Mouse (Mus musculus) CH12.LX (cell line): ENCODE measurements around the gene Gpm6a.

Source experiments
- CTCF ChIP-seq, 2 experiments: IDR thresholded peaks in 1 of 2; conservative IDR thresholded peaks in 1 of 2; 2 replicates each; pipeline ENCODE4 v1.5.1; 2011 to 2012; ENCODE audit warnings: low read depth in 2 of 2, low read length in 2 of 2, improper control_type of control experiment in 1 of 2, inconsistent platforms in 1 of 2, mild to moderate bottlenecking in 1 of 2, moderate library complexity in 1 of 2
- POLR2A ChIP-seq: IDR thresholded peaks from 2 replicates; pipeline ENCODE4 v1.6.1; 2011; ENCODE audit warnings: low read depth, mild to moderate bottlenecking, improper control_type of control experiment, low read length
- POLR2AphosphoS2 ChIP-seq: IDR thresholded peaks from 2 replicates; pipeline ENCODE4 v1.6.1; 2011; ENCODE audit warnings: low read depth, low read length, improper control_type of control experiment
- USF2 ChIP-seq: conservative IDR thresholded peaks from 2 replicates; pipeline ENCODE4 v1.6.1; 2011; ENCODE audit warnings: low read depth, low read length, improper control_type of control experiment

DNA sequence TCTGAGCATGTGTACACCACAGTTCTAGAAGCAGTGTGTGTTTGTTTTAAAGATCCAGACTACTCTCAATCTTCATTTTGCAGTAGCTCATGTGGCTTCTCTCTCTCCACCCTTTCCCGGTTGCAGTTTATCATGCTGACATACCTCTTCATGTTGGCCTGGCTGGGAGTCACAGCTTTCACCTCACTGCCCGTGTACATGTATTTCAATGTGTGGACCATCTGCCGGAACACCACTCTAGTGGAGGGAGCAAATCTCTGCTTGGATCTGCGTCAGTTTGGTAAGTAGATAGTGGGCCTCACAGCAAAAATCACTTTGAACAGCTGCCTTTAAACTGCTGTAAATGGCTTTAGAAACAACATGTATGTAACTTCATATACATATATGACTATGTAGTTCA lies 95.3 kb downstream of the Gpm6a start:
- no peak for TF ChIP-seq POLR2AphosphoS2
- no peak for TF ChIP-seq CTCF (conservative IDR thresholded peaks at IDR 0.05 in 1 of 2, IDR thresholded peaks at IDR 0.05 in 1 of 2; ENCODE audit: low read depth in 2 of 2, low read length in 2 of 2)
- no peak for TF ChIP-seq USF2
- TF ChIP-seq POLR2A = no peak
